Mouse (Mus musculus) urinary bladder, postnatal 14 days (tissue): ENCODE results near the gene Eya2.
"Not testable (repeated sequence)": the region's sequence is repeated elsewhere in the genome, so short reads cannot be mapped to it uniquely, and the experiment has no call there.

Experiments
- DNase-seq: peaks from one replicate; pipeline ENCODE4 v3.0.0; 2021; ENCODE audit warnings: low spot score

Gene Eya2

GRCm38 (mm10) chr2:165594907-165595675 is at the start of gene Eya2:
Eya2 (plus strand) TSS chr2:165595032.
- peak; percentile 17 for DNase-seq

DNA sequence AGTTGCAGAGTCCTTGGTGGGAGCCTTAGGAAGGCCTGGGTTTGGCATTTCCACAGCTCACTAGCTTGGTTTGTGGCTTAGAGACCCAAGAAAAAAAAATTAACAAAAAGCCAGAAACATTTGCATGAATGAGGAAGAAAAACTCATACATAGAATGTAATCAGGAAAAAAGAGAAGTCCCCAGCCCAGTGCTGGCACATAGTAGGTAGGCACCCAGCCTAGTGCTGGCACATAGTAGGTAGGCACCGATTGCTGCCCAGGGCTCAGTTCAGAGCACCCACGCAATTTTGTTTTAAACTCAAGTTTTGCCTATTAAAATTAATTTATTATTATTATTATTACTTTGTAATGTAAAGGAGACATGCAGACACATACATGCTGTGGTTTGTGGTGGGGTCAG is 49.1 kb upstream of the Eya2 start:
- DNase-seq = no peak

DNA sequence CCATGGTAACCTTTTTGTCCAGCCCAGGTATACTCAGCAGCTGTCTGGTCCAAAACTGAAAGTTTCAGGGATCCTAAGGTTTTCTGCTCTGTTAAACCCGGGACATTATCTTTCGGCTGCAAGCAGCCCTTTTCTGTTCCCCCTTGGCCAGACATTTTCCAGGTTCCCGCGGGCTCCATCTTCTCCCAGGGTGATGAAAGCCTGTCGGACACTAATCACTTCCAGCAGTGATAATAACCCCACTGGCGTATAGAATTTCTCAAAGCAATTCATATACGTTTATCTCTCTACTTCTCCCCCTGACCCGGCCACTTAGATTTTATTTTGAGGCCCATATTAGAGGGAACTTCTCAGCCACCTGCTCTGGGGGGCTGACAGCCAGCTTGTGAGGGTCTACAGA is 48.5 kb upstream of the Eya2 start:
- no peak for DNase-seq

GRCm38 (mm10) chr2:165547410-165547809 is 47.4 kb upstream of the Eya2 start:
- DNase-seq = peak; percentile 62

DNA sequence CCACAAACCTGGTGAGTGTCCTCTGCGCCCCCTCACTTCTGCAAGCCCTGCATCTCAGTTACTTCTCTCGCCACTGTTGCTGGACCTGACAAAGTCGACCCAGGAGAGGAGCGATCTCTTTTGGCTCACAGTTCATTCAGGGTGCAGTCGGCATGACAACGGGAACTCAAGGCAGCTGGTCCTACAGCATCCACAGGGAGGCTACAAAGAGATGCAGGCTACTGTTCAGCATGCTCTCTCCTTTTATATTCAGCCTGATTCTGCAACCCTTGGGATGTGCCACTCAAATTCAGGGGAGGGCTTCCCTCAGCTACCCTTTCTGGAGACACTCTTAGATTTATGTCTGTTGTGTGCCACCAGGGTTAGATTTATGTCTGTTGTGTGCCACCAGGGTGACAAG is 46.2 kb upstream of the Eya2 start:
- no peak for DNase-seq

DNA sequence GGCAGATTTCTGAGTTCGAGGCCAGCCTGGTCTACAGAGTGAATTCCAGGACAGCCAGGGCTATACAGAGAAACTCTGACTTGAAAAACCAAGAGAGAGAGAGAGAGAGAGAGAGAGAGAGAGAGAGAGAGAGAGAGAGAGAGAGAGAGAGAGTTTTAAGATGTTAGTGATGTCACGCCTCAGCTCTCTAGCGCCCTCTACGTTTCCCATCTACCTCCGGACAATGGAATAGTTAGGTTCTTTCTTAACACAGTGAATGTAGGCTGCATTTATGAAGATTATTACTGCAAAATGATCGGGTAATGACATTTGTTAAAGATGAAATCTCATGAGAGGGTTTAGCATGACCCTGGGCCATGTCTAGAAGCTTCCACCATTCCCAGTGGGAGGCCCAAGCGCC is 44.4 kb upstream of the Eya2 start:
- DNase-seq = not testable (repeated sequence)

DNA sequence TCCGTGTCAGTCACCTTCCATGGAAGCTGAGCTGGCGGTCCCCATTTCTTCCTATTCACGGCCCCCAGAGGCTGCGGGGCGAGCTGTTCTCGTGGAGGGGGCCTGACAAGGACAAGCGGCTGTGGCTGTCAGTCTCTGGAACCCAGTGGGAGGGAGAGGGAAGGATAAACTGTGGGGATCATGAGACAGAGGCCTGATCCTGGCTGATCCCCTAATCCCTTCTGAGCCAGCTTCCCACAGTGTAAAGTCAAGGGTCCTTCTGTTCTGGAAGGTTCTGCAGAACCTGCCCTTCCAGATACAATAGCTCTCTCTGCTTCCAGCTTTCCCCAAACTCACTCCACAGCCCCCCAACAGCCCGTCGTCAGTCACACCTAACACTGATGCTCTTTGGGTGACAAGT is 40.8 kb upstream of the Eya2 start:
- DNase-seq = no peak

GRCm38 (mm10) chr2:165557278-165557677 is 37.6 kb upstream of the Eya2 start:
- DNase-seq = no peak

DNA sequence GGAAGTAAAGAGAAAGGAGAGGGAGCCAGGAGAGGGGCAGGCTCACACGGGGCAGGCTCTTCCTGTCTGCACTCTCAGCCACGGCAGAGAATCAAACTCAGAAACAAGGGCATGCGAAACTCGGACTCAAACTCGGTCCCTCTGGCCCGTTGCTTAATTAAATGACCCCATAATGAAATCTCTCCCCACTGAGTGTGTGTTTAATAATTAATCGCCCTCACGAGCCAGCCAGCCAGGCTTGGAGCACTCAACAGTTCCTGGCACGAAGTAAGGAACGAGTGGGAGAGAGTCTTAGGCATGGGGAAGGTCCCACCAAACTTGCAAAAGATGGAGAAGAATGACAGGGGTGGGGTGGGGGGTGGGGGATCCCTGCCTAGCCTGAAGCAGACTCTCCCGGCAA is 35.9 kb upstream of the Eya2 start:
- no peak for DNase-seq

DNA sequence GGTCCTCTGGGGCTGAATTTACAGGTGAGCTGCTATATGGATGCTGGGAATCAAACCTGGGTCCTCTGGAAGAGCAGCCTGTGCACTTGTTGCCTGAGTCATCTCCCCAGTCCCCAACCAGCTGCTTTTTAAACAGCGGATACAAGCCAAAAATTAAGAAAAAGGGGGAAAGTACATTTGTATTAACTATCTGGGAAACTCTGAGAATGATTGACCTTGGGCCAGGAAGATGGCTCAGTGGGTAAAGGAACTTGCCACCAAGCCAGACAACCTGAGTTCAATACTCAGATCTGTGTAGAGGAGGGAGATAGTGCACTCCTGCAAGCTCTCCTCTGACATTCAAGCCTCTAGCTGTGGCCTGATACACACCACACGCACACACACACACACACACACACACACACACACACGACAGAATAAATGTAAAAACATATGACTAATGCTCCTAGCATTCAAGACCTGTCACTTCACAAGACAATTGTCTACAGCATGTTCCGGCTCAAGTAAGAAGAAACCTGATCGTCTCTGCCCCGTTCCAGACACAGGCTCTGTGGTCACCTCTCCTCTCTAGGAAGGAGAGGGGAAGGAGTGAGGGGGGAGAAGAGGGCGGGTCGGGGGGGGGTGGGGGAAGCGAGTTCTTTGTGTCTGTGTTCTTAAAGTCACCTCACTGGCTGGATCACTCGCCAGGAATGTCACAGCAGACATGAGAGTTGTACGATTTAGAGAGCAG is 35.2 kb upstream of the Eya2 start:
- peak; percentile 14 for DNase-seq

DNA sequence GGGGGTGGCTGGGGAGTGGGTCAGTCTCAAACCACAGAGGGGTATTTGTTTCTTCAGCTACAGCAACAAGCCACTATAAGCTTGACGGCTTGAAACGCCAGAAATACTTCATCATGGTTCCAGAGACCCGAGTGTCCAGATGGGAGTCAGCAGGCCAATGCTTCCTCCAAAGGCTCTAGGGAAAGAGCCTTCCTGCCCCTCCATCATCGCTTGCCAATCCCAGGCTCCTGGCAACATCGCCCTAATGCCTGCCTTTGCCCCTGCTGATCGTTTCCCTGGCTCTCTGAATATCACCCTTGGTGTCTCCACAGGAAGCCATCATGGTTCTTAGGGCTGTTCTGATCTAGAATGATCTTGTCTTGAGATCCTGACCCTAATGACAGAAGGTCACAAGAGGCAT is 33.0 kb upstream of the Eya2 start:
- DNase-seq = no peak

- DNase-seq = peak; percentile 39
Measured at GRCm38 (mm10) chr2:165563298-165564058, 31.4 kb upstream of the Eya2 start.

DNA sequence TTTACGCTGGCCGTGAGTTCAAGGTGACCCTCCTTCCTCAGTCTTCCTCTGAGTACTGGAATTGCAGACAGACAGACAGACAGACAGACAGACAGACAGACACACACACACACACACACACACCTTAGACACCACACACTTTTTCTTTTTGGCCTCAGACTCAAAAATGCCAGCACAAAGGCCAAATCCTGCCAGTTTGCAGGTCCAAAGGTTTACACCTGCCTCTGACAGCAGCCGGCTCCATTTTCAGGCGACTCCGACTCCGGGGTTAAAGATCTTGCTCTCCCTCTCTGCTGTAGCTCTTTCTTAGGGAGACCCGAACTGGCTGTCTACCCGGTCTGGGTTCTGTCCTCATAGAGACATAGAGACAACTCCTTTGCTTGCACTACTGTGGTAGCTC is 30.7 kb upstream of the Eya2 start:
- no peak for DNase-seq

DNA sequence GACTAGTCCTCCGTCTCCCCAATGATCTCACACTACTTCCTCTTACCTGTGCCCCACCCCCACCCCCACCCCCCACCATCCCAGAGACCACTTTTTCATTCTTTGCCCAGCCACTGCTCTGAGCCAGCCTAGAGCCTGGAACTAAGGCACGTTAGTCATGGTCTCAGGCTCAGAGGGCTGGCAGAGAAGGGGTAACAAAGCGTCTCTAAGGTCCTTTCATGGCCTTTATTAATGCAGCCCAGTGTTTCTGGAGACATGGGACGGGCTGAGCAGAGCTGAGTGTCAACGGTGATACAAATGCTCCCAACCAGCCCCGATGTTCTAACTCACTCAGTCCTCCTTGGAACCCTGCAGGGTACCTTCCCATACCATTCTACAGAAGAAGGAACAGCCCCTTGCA is 30.2 kb upstream of the Eya2 start:
- no peak for DNase-seq

DNA sequence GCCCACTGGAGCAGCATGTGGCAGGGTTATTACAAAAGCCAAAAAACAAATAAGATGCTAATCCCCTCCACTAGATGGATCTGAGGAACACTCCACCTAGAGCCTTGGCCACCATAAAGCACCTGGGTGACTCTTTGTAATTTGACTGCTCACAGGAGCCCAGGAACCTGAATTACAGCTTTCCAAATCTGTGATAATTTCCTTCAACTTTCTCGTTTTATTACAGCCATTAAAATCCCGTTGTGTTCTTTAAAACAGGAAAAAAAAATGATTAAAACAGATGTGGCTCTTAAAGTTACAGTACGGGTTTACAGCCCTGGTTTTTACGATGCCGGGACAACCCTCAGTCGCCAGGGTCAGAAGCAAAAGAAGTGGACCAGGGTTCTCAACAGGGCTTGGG is 27.9 kb upstream of the Eya2 start:
- no peak for DNase-seq

DNA sequence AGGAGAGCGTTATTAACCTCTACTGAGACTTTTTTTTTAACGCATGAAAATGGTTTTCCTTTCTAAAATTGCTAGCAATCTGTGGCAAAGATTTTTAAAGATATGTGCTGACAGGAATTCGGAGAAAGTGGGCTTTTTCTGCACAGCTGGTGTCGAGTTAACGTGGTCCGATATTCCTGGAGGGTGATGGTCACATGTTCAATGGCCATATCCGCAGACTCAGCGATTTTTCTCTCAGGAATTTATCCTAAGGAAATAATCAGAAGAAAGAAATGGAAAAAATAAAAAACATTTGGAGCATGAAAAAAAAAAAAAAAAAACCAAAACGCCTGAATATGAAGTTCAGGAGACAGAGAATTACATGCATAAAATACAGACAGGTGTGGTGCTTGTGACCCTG is 27.0 kb upstream of the Eya2 start:
- no peak for DNase-seq

GRCm38 (mm10) chr2:165568911-165569310 is 25.9 kb upstream of the Eya2 start:
- DNase-seq = no peak

DNA sequence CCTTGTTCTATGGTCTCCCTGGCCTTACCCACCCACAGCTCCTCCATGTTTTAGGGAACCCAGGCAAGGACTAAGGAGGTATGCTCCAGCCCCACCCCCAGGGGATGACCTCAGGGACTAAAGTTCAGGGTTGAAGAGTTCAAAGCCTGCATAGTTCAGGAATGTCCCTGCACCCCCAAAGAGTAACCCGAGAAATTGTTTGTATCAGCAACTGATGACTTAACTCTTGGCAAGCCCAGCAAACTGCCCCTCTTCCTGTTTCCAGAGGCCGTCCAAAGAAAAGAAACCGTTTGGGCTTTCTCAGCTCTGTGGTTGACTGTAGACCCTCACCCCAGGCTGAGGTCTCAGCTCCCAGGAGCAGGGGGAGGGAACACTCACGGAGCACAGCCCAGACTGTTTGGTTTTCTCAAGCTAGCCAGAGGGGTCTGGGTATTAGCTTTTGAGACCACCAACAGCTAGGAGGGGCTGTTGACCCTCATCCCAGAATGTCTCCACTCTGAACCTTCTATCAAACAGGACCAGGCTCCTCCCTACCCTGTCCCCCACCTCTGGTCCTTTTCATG is 23.5 kb upstream of the Eya2 start:
- no peak for DNase-seq

DNA sequence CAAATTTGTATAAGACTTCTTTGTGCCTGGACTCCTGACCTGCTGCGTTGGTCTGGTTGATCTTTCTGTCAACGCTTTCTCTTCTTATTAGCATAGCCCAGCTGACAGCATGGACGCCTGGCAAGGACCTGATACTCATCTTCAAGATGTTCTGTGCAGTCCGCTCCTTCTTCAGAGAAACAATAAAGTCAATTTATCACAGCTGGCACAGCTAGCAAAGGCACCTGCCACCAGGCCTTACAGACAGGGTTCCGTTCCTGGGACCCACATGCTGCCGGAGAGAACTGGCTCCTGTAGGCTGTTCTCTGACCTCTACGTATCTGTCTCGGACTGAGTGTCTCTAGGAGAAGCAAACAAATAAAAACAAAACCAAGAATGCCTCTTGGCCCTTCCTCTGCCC is 11.8 kb upstream of the Eya2 start:
- DNase-seq = no peak

DNA sequence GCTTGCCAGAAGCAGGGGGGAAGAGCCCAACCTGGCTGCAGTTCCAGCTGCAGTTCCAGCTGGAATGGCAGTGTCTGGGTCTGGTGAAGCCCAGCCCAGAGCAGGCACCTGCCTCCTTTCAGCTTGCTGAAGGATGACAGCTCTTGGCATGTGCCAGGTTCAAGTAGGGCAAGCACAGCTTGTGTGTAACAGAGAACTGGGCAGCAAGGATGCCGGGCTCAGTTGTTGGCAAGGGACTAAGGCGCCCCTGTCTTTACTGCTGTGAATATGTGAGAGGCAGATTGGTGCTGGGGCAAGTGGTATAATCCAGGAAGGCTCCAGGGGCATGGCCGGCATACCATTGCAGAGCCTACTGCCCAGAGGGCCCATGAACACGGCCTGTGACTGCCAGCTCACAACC is 11.3 kb upstream of the Eya2 start:
- DNase-seq = no peak

DNA sequence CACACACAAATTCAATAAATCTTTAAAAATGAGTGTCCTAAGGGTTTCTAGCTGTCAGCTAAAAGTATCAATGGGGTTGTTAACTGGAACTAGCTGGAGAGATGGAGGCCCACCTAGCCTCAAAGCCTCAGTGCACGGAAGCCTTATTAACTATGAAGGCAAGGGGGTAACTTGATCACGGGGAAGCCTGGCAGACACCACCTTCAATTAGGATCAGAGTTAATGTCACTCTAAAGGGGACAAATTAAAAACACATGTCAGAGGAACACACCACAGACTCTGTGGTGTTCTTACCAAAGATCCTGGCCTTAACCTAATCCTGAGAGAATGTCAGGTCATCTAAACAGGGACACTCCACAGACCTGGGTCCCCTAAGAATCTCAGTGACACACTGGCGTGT is 10.3 kb upstream of the Eya2 start:
- DNase-seq = no peak

- DNase-seq = no peak
Measured at GRCm38 (mm10) chr2:165590742-165591141, 4.1 kb upstream of the Eya2 start.

GRCm38 (mm10) chr2:165593763-165594162 is 1.1 kb upstream of the Eya2 start:
- no peak for DNase-seq
